Mouse (Mus musculus): ENCODE measurements around the gene Vmn2r61.

The Vmn2r61 gene

DNA sequence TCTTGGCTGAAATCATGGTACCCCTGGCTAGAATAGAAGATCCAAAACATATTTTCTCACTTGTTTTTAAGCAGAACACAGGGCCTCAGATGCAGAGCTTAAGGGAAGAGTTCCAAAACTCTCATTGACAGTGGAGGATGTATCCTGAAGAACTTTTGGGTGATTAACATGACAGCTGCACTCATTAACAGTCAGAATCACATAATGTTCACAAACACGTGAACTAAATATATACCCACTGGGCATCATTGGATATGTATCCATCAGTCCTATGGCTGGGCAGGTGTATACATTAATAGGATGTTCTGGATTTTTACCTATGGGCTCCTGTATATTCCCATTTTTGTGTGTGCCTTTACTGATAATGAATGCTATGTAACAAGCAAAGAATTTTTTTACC lies at the start of gene Vmn2r61:
Vmn2r61 (plus strand) TSS at position 301 of the 400 bp plus-strand sequence.
- no peak for DNase-seq
